Mouse (Mus musculus) E14TG2a.4 (cell line): ENCODE results near the gene Supt3.

Experiments
- CTCF ChIP-seq: conservative IDR thresholded peaks from 2 replicates; pipeline ENCODE4 v1.5.1; 2014; ENCODE audit warnings: low read length
- NANOG ChIP-seq: IDR thresholded peaks from 2 replicates; pipeline ENCODE4 v1.6.1; 2014; ENCODE audit warnings: borderline replicate concordance, low read length, mixed read lengths
- POU5F1 ChIP-seq: IDR thresholded peaks from 2 replicates; pipeline ENCODE4 v1.6.1; 2014; ENCODE audit warnings: low read length, borderline replicate concordance

DNA sequence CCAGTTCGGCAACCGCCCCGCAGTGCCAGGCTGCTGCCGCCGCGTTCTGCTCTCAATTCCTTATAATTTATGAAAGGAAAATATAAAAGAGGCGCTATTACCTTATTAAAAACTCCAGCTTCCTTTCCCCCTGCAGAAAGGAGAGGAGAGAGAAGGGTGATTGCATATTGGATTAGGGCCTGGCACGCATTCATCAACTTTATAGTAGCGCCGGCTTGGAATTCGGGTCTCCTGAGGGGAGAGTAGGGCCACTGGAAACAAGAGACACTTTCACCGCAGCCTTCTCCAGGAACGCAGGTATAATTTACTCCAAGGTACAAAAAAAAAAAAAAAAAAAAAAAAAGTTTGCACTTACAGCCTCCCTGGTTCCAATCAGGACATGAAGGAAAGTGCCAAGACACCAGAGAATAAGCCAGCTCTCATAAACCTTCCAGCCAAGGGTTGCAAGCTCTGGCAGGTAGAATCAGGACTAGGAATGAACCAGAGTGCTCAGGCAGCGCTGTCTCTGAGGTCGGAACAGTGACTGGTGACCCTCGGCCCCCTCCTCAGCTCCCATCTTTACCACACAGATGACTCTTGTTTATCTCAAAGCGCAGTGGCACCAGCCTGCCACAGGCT is 374.5 kb downstream of the Supt3 start:
- TF ChIP-seq CTCF, result no peak
- no peak for TF ChIP-seq NANOG
- TF ChIP-seq POU5F1, result no peak
